Mouse (Mus musculus) small intestine, adult 2 months (tissue): Measurements from ENCODE around the gene Bcor.

Experiments
- CTCF ChIP-seq: fragments of 200-500 bp; IDR thresholded peaks from 2 replicates; pipeline ENCODE4 v1.5.1; 2012; ENCODE audit warnings: low read depth, mild to moderate bottlenecking, control low read depth, inconsistent platforms, low read length, moderate library complexity, mixed read lengths; ENCODE audit not compliant: insufficient replicate concordance, insufficient read length; ENCODE audit errors: extremely low read depth
- POLR2A ChIP-seq: fragments of 200-500 bp; IDR thresholded peaks from 2 replicates; pipeline ENCODE4 v1.6.1; 2012; ENCODE audit warnings: low read depth, mild to moderate bottlenecking, control low read depth, inconsistent platforms, low read length, moderate library complexity

GRCm38 (mm10) chrX:12060848-12061247 is 99.3 kb downstream of the Bcor start:
- TF ChIP-seq POLR2A (no peak), CTCF (no peak)
